Comparison of ENCODE assay signal across 8 mouse cellular contexts in genomic region chr7:64052400-64052799, GRCm38 (mm10).
DNase-seq lines count a peak whose midpoint lies in the region; ATAC-seq and TF ChIP-seq lines count a peak whose summit lies in the region.

No protein-coding gene starts in this region.

- peak; percentile 79 for DNase-seq in forebrain, embryonic 14.5 days (ENCODE audit: low spot score)
- peak; percentile 55 for DNase-seq in ovary, postnatal 36 days (ENCODE audit: low spot score)
- no peak for DNase-seq in ovary, postnatal 10 days (ENCODE audit: low spot score)
- peak; percentile 89 for DNase-seq in gastrocnemius, adult 2 months
- no peak for DNase-seq in MN1 (ENCODE audit: low spot score)
- no peak for DNase-seq in thymus, postnatal 36 days

- no peaks in the 10 kb centered on the region for H3K27me3 ChIP-seq in forebrain, embryonic 14.5 days (replicated peaks; ENCODE audit: control insufficient read depth, insufficient read depth, low read length)
- 0 out of 2 replicates have a peak, but pooled peaks cover 5% of the 10 kb centered on the region for H3K27me3 ChIP-seq in forebrain, embryonic 12.5 days
- no peaks in the 10 kb centered on the region for H3K27me3 ChIP-seq in limb, embryonic 15.5 days

- intact Hi-C loops in gastrocnemius, adult 2 months (cut with DNase I), result no loop called here

- H3K36me3 ChIP-seq in forebrain, embryonic 14.5 days (ENCODE audit: control insufficient read depth, insufficient read depth, low read length), result no peaks in the 10 kb centered on the region
- H3K36me3 ChIP-seq in forebrain, embryonic 12.5 days (replicated peaks), result no peaks in the 10 kb centered on the region
- no peaks in the 10 kb centered on the region for H3K36me3 ChIP-seq in limb, embryonic 15.5 days

- no peak overlapping the region for H3K9ac ChIP-seq in forebrain, embryonic 14.5 days (ENCODE audit: low read length)
- H3K9ac ChIP-seq in forebrain, embryonic 12.5 days, result no peak overlapping the region
- H3K9ac ChIP-seq in limb, embryonic 15.5 days, result no peak overlapping the region

- H3K4me1 ChIP-seq in forebrain, embryonic 14.5 days (ENCODE audit: control insufficient read depth, insufficient read depth, low read length), result peaks cover 5% of the 10 kb centered on the region; the same call in 1 of the 2 replicates
- H3K4me1 ChIP-seq in forebrain, embryonic 12.5 days, result peaks cover 15% of the 10 kb centered on the region
- H3K4me1 ChIP-seq in limb, embryonic 15.5 days, result peaks cover 28% of the 10 kb centered on the region

- H3K4me3 ChIP-seq in forebrain, embryonic 14.5 days (ENCODE audit: low read depth, low read length), result no peak overlapping the region
- no peak overlapping the region for H3K4me3 ChIP-seq in forebrain, embryonic 12.5 days (replicated peaks)
- no peak overlapping the region for H3K4me3 ChIP-seq in gastrocnemius, adult 2 months
- no peak overlapping the region for H3K4me3 ChIP-seq in limb, embryonic 15.5 days

- no peaks in the 10 kb centered on the region for H3K9me3 ChIP-seq in forebrain, embryonic 14.5 days (replicated peaks; ENCODE audit: control insufficient read depth, low read length)
- H3K9me3 ChIP-seq in forebrain, embryonic 12.5 days, result no peaks in the 10 kb centered on the region
- H3K9me3 ChIP-seq in limb, embryonic 15.5 days, result no peaks in the 10 kb centered on the region

- WGBS in forebrain, embryonic 14.5 days, result 41% methylated on average over 9 of the region's 9 CpGs
- 85% methylated on average over 9 of the region's 9 CpGs for WGBS in forebrain, embryonic 12.5 days
- 48% methylated on average over 9 of the region's 9 CpGs for WGBS in limb, embryonic 15.5 days

- H3K27ac ChIP-seq in forebrain, embryonic 14.5 days (ENCODE audit: low read depth, low read length), result no peak overlapping the region
- no peak overlapping the region for H3K27ac ChIP-seq in forebrain, embryonic 12.5 days
- H3K27ac ChIP-seq in gastrocnemius, adult 2 months, result 0 out of 2 replicates have a peak overlapping the region, but pooled peaks have one; percentile 28
- 0 out of 2 replicates have a peak overlapping the region, but pooled peaks have one; percentile 18 for H3K27ac ChIP-seq in limb, embryonic 15.5 days

- no peak overlapping the region for H3K4me2 ChIP-seq in forebrain, embryonic 14.5 days (ENCODE audit: low read length)
- H3K4me2 ChIP-seq in forebrain, embryonic 12.5 days, result no peak overlapping the region
- H3K4me2 ChIP-seq in limb, embryonic 15.5 days, result no peak overlapping the region

- peak; percentile 30 for ATAC-seq in forebrain, embryonic 14.5 days
- ATAC-seq in forebrain, embryonic 12.5 days (ENCODE audit: low FRiP score), result no peak
- ATAC-seq in limb, embryonic 15.5 days (ENCODE audit: insufficient number of reproducible peaks, low FRiP score, low TSS enrichment, low read depth), result no peak

- no peak for TF ChIP-seq CTCF in gastrocnemius, adult 2 months (IDR thresholded peaks at IDR 0.05)

Comparison
In these comparisons a context has a peak if more than half of its experiments do, and no peak if none do; other contexts are left out.
1. DNase-seq: peak in forebrain, embryonic 14.5 days (single experiment), ovary, postnatal 36 days (single experiment) and gastrocnemius, adult 2 months (single experiment); none in ovary, postnatal 10 days (single experiment), MN1 (single experiment) and thymus, postnatal 36 days (0 of 2).
2. H3K27ac ChIP-seq: peak in gastrocnemius, adult 2 months (single experiment) and limb, embryonic 15.5 days (single experiment); none in forebrain, embryonic 14.5 days (single experiment) and forebrain, embryonic 12.5 days (single experiment).